Mouse (Mus musculus) liver (tissue): Measurements from ENCODE around the gene Map4k3.
"Not testable (repeated sequence)": the region's sequence is repeated elsewhere in the genome, so short reads cannot be mapped to it uniquely, and the experiment has no call there.

Experiments used
- DNase-seq: peaks from one replicate; pipeline ENCODE4 v3.0.0-alpha.2; 2020; ENCODE audit warnings: mixed read lengths

Gene Map4k3

DNA sequence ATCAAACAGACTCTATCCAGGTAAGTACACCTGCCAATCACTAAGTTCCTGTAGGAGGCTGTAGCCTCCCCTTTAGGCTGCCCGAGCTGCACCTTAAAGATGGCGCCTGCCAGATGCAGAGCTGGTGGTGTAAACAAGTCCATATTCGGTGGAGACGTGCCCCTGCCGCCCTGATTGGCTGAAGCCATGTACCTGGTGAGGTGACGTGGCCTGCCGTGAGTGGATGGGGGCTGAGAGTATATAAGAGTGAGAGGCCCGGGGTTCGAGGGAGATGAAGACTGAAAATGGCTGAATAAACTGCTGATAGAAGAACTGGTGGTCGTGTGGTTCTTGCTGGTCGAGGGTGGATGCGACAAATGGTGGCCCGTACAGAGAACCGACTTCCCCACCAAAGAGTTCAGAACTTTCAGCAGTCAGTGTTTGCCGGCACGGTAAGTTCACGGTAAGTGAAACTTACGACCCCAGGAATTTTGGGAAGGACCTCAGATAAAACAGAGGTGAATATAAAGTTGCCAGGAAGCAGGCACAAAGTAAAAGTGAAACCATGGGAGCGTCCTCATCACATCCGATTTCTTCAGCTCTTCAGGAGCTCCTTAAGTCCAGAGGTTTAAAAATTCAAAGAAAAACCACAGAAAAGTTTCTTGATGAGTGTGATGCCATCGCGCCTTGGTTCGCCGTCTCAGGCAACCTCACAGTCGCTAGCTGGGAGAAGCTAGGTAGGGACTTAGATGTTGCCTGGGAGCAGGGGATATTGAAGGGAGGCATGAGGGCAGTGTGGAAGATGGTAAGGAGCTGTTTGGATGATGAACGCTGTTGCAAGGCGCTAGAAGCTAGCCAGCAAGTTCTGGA, 164.3 kb downstream of the Map4k3 start:
- DNase-seq = not testable (repeated sequence)

DNA sequence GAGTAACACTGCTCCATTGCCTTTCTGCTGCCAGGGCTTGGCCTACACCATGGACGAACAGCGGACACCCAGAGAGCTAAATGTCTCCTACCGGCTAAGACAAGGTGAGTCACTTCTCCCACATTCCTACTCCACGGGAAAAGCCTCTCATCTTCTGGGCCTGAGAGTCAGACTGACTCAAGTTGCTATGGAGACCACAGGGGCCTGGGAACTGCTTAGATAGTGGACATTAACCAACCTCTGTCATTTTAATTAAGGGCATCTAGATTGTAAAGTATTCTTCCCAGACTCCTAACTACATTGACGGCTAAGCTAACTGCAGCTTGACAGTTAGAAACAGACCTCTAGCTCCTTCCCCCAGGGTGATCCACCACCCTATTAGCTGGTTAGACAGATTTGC, 165.5 kb downstream of the Map4k3 start:
- DNase-seq = no peak

DNA sequence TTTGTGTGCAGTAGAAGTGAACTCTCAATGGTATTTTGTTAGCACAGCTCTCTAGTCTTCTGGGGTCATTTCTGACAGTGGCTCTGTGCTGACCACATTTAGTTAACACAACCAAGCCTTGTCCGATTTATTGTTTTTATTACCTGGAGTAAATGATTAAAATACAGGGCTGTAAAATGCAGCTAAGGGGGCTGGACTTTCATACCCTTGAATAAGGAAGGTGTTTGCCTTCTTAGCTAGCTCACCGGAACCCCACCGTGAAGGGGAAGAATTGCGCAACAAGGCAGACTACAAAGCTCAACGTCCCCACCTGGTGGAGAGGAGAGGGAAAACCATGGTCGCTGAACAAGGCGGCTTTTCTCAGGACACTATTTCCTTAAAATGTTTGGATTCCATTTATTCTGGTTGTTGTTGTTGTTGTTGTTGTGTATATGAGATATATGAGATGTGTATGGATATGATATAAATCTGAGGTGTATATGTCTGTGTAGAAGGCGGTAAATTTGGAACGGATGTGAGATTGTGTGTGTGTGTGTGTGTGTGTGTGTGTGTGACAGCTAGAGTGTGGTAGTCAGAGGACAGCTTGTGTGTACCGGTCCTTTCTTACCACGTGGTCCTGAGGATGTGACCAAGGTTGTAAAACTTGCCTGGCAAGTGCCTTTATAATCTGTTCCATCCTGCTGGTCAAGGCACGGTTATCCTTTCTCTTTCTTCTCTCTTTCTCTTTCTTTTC, 167.4 kb downstream of the Map4k3 start:
- peak; percentile 72 for DNase-seq

DNA sequence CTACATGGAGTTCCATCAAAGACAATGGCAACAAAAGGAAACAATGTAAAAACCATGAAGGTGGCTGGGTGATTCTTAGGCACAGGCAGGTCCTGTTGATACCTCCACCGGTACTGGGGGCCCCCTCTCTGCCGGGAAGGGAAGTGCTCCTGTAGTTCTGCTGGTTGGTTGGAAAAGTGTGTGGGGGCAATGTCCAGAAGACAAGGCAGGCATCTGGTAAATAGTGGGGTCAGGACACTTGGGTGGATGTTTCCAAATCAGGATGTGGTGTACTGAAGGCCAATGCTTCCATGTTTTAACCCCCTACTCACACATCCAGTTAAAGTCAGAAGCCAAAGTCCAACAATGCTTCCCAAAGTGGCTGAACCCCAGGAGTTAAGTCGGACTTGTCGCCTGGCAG, 168.5 kb downstream of the Map4k3 start:
- peak; percentile 41 for DNase-seq

DNA sequence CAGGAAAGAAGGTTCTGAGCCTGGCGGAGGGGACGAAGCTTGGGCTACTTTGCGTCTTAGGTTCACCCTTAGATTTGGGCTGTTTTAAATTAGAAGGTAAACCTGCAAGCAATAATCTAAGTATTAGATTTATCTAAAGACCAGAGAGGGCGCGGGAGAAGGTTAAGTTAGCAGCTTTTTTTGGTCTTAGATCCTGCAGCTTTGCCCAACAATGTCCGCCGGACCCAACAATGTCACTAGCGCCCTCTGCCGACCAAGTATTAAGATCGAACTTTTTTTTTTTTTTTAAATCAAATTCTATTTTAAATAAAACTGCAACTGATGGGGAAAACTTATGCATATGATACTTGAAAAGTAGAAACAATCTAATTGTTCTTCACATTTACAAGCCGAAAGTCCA, 169.2 kb downstream of the Map4k3 start:
- DNase-seq = peak; percentile 58

DNA sequence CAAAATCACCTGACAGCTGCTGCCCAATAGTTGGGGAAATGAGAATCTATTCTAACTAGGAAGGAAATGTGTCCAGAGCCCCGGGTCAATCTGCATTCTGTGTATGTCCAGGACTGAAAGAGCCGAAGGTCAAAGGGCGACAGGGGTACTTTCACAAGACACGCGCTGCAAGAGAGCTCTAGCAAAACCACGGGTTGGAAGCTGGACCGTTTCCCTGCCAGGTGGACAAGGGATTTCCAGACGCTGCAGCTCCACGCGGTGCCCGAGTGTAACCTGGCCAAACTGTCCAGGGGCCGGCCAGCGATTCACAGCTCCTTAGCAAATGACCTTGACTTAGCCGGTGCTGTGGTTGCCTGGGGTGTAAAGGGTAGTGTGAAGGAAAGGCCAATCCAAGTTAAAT, 169.7 kb downstream of the Map4k3 start:
- peak; percentile 26 for DNase-seq

DNA sequence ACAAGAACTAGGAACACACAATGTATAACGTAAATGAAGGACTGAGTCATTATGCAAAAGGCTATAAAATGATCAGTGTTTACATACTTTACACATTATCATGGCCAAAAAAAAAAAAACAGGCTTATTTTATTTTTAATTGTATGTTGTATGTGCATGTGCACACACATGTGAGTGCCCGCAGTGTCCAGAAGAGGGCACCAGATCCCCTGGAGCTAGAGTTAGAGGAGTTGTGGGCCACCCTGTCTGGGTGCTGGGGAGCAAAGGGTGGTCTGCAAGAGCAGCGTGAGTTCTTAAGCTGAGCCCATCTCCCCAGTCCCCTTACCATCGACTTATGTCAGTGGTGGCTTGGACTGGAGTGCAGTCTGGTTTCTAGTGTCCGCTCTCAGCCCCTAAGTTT, 170.8 kb downstream of the Map4k3 start:
- no peak for DNase-seq

DNA sequence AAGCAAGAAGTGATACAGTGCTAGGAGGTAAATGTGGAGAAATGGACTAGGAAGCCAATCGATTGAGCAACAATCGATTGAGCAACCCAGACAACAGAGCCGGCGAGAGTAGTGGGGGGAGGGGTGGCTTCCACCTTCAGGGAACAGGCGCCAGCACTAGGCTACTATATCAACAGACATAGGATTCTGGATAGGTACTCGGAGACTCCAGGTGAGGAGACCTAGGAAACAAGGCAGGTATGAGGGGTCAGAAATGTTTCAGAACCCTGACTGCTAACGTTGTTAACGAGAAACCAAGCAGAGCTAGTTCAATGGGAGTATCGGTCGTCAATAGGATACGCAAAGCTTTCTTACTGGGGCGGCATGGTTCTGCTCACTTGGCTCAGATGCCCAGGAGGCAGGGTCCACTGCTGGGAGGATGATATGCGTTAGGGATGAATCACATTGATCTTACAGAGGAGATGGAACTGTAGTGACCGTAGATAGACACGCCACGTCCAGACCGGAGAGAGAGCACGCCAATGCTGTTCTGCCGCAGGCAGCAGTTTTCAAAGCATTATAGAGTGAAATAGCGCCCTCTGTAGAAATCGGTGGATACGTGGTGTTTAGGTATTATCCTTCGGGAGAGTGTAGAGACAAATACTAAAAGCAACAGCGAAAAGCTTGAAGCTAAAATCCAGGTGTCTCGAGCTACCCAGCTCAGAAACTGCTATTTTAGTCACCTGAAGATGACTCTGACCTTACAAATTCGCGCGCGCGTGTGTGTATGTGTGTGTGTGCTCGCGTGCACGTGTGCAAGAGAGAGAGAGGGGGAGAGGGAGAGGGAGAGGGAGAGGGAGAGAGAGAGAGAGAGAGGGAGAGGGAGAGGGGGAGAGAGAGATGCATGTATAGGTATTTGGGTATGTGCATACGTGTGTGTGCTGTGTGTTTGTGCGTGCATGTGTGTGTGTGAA, 174.7 kb downstream of the Map4k3 start:
- peak; percentile 79 for DNase-seq

DNA sequence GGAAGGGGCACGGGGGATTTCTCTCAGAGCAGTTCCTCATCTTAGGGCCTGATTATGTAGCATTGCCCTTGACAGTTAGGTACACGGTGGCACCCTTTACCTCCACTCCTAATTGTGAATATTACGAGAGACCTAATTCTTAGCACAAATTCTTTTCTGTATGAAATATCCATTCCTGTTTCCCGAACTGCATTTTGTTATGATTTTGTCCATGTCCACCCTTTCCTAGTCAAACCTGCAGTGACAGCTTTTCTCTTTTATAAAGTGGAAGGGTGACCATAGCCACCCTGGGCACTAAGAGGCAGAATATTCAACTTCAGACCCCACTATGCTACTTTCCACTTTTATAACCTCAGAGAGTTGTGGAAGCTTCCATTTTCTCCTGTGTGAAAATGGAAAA, 175.6 kb downstream of the Map4k3 start:
- DNase-seq = no peak

DNA sequence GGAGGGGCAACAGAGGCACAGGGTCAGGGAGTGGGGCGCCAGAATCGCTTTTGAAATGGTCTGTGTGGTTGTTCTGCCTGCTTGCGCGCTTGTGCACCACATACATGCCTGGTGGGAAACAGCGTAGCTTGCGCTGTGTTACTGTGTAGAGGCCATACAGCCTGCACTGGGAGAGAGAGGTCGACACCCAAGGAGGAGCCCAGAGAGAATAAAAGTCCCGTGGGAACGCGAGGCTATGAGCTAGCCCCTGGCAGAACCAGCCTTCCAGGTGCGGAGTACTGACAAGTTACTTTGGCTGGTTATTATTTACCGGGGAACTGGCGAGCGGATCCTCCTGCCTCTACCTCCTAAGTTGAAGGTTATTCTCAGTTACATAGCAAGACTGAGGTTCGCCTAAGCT, 177.3 kb downstream of the Map4k3 start:
- no peak for DNase-seq

DNA sequence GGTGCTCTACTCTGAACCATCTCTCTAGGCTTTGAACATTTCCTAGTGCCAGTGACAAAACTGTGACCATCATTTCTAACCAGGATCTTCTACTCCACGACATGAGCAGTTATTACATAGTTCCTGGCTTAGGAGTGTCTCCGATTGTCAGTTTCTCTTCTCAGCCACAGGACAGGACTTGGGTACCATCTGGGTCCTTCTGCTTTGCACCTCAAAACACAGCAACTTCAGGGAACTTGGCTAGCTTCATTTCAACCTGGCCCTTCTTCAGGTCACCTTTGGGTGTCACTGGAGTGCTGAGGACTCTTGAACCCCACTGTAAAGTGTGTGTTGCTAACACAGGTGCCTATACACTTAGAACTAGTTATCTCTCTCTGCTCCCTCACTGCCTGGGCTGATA, 181.4 kb downstream of the Map4k3 start:
- DNase-seq = no peak

DNA sequence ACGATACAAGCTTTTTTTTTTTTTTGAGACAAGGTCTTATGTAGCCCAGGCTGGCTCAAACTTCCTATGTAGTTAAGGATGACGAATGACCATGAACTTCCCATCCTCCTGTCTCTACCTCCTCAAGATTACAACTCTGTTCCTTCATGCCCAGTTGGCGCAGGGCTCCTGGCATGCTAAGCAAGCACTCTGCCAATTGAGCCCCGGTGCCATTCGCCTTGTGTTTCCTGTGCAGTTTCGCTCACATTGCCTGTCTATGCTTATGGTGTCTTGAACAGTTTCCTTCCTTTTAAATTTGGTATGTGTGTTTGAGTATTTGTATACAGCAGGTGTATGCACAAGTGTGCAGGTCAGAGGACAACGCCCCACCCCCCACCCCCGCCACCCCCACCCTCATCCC, 182.1 kb downstream of the Map4k3 start:
- no peak for DNase-seq

DNA sequence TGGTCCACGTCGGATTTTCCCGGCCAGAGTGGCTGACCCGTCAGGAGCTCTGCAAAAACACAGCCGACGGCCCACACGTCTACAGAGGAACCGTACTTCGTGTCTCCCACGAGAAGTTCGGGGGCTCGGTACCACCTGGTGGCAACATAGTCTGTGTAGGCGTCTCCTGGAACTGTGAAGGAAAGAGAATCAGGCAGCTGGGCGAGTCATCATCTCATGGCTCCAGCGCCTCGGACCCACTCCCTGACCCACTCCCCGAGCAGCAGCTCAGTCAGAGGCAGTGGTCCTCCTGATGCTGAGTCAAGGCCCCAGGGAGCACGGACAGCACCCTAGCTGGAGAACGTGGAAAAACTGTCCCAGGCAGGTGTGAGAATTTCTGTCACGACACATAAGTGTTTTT, 184.6 kb downstream of the Map4k3 start:
- no peak for DNase-seq

DNA sequence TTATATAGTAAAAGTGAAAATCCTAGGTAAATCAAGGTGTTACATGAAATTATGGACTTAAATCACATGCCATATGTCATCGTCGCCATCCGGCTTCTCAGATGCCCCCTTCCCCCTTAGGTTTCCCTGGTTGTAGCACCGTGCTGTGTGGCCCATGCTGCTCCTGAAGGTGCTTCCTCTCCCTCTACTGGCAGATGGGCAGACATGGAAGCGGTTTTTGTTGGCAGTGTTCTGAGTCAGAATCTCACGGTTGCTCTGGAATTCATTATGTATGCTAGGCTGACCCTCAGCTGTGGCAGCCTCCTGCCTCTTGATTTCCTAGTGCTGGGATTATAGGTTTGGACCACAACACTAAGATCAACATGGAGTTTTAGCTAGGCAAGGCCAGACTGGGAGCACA, 191.1 kb downstream of the Map4k3 start:
- no peak for DNase-seq

DNA sequence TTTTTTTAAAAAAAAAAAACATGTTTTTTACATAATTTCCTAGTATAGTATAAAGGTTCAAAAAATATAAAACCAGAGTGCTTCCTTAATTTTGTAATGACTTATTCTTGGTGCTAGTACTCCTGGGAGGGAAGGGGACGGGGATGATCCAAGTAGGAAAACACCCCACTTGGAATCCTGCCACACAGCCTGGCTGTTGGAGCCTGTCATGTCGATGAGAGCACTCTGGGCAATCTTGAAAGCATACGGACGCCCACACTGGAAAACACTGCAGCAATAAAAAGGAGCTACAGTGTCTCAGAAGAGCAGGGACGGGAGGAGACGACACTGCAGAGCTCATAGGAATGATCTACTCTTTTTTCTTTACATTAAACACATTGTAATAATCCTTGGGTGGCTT, 192.7 kb downstream of the Map4k3 start:
- no peak for DNase-seq

DNA sequence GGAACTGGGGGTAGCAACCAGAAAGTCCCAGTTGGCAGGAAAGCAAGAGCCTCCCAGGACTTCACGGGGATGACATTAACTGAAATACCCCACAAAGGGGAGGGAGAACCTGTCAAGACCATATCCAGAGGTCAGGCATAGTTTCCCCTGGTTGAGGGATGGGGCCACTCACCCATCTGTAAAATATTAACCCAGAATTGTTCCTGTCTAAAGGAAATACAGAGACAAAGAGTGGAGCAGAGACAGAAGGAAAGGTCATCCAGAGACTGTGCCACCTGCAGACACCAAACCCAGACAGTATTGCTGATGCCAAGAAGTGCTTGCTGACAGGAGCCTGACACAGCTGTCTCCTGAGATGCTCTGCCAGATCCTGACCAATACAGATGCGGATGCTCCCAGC, 196.9 kb downstream of the Map4k3 start:
- not testable (repeated sequence) for DNase-seq
